Mouse (Mus musculus): ENCODE data around the gene Gtf2f1.
"Not testable (repeated sequence)": the region's sequence is repeated elsewhere in the genome, so short reads cannot be mapped to it uniquely, and the experiment has no call there.

Gtf2f1 gene

DNA sequence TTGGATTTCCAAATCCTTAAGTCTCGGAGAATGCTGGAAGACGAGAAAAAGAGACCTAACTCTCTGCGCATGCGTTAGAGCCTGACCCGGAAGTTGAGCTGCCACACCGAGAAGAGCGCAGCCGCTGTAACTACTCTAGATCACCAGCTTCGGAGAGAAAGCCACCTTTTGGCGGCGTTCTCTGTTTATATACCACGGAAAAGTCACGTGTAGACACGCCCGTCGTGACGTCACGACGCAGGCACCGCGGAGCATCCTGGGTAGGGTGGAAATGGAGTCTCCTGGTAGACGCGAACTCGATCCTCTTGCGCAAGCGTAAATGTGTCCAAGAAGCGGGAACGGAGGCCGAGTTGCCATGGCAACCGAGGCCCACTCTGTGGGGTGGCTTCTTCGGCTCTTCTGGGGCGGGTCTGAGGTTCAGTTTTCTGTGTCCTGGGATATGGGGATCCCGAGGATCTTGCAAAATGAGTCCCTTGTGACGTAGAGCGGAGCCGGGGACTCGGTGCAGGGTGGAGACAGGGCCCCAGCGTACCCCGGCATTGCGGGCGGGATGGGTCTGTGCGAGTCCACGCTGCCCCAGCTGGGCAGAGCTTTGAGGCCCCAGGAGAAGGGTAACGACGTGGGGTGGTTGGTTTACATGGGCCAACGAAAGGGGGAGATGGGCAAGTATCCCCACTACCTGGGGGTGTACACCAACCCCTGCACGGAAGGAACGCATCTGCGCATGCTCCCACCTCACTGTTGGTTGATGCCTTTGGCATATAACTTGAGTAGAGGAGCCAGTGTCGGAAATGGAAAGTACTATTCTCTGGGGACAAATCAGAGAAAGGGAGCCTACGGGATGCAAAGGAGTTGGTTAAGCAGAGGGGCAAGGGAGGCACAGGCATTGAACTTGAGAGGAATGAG lies at the start of gene Gtf2f1, which contains the start of gene Gm17949:
TSS of gene Gtf2f1 (minus strand) at position 53 of the 906 bp plus-strand sequence.
TSS of gene Gm17949 (plus strand) at position 234 of the 906 bp plus-strand sequence.
- DNase-seq, result peak; percentile 97

DNA sequence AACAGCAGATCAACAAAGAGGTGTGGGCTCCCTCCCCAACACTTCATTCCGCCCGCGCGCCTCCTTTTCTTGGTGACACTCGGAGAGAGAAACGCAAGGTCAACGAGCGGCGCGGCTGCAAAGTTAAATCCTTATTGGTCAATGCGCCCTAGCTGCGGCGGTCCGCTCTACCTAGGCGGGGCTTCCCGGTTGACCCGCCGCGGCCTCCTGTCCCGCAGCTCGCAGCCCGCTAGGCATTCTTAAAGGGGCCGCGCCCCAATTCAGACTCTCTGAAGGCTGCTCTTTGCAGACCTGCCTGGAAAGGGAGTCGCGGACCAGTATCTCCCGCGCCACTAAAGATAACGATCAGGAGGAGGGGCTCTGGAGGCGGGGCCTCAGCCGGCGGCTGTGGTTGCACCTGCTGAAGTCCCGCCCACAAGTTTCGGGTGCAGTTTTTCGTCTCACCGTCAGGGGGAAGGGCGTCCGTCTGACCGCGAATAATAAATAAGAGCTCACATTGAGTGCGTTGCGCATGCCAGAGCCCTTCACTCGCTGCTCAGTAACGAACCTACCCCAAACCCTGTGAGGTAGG lies 49.2 kb upstream of the Gtf2f1 start:
- peak; percentile 95 for DNase-seq

DNA sequence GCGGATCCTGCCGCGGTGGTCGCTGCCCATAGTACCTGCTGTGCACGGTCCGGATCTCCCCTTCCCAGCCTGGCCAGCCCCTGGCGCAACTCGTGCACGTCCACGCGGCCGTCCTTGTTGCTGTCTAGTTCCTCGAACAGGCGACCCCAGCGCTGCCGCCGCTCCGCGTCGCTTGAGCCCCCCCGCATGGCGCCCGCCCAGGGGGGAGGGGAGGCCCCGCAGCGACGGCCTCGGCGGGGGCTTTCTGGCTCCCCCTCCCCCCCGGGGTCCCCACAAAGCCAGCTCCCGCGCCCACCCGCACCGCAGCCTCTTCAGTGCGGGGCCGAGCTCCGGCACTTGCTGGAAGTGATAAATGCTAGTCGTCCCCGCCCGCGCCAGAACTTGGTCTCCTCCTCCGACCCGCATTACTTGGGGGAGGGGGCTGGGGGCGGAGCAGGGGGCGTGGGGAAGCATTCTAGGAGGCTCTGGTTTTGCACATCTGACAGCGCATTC lies 48.4 kb upstream of the Gtf2f1 start, which contains the start of gene Slc25a23:
TSS of gene Slc25a23 (minus strand) at position 378 of the 492 bp plus-strand sequence.
- DNase-seq, result peak; percentile 86

DNA sequence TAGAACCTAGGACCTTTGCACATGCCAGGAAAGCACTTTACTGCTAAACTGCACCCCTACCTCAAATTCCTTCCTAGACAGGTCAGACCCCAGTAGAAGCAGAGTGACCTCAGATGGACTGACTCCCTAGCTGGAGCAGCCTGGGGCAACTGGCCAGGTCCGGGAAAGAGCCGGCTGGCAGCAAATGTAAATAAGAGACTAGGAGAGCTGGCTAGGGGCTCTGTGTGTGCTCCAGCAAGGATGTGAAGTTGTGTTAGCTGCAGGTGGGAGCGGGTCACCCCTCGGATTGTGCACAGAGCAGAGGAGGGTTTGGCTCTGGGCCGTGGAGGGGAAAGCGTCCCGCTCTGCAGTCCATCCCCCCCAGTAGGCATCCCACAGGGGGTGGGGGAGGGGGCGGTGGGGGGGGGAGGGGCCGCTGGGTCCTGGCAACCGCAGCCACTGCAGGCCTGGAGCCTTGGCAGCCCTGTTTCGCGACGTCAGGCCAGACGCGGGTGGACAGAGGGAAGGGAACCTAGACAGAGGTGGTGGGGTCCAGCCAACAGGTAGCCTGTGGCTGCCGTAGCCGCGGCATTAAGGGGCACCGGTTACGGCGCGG lies 47.9 kb upstream of the Gtf2f1 start, which contains the start of gene Crb3:
TSS of gene Crb3 (plus strand) at position 215 of the 595 bp plus-strand sequence.
- peak; percentile 49 for DNase-seq

DNA sequence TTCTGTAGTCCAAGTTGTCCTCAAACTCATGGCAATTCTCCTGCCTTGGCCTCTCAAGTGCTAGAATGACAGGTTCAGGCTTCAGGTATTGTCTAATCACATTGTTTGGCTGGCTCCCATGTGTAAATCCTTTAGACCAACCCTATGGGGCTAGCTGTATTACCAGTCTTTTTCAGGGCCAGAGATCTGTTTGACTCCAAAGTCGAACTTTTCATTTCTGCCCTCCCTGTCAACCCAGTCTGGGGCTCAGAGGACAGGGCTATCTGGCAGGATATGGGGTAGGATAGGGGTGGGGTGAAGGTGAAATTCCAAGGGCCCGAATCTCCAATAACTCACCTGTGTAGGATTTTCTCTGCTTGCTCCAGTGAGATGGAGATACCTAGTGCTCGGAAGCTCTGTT lies 45.2 kb upstream of the Gtf2f1 start:
- no peak for DNase-seq

DNA sequence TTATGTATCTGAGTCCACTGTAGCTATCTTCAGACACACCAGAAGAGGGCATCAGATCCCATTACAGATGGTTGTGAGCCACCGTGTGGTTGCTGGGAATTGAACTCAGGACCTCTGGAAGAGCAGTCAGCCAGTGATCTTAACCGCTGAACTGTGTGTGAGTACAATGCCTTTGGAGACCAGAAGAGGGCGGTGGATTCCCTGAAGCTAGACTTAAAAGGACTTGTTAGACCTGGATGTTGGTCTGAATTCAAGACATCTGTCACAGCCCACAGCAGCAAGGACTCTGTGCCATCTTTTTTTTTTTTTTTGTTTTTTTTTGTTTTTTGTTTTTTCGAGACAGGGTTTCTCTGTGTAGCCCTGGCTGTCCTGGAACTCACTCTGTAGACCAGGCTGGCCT lies 40.6 kb upstream of the Gtf2f1 start:
- not testable (repeated sequence) for DNase-seq

DNA sequence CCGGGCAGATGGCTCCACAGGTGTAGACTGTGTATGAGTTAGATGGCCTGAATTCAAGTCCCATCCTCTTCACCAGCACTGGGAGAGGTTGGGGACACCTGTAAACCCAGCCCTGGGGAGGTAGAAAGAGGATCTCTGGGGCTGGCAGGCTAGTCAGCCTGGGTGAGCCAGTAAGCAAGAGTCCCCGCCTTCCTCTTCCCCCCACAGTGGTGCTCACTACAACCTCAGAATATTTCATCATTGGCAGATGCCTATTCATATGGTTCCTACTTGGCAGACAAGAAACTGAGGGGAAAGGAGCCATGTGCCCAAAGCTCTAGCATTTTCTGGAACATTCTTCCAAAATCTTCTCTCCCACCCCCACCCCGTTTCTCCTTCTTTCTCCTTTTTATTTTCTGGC lies 37.7 kb upstream of the Gtf2f1 start:
- no peak for DNase-seq

DNA sequence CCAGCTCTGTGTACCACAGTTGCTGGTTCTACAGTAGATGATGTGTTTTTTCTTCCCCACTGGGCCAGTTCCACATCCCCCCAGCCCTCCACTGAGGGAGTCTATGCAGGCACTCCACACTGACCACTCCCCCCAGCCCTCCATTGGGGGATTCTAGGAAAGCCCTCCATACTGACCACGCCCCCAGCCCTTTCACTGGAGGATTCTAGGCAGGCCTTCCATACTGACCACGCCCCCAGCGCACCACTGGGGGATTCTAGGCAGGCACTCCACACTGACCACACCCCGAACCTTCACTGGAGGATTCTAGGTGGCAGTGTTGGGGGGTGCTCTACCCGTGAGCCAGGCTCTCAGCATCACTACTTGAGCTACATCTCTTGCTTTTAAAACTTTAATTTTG lies 36.3 kb upstream of the Gtf2f1 start:
- DNase-seq, result peak; percentile 30

DNA sequence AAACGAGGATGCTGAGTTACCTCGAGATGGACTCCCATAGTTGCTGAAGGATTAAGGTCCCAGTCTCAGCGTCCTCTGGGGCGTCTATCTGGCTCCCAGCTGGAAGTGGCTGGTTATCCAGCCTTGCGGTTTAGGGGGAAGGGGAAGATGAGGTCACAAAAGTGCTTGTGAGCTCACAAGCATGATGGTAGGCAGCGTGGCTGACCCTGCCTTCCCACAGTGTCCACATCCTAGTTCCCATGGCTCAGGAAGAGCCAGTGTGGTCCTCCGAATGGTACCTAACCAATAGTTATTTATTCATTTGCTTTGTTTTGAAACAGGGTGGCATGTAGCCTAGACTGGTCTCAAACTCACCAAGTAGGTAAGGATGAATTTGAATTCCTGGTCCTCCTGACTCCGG lies 30.5 kb upstream of the Gtf2f1 start, which contains the start of gene Slc25a41:
TSS of gene Slc25a41 (minus strand) at position 101 of the 400 bp plus-strand sequence.
- no peak for DNase-seq

DNA sequence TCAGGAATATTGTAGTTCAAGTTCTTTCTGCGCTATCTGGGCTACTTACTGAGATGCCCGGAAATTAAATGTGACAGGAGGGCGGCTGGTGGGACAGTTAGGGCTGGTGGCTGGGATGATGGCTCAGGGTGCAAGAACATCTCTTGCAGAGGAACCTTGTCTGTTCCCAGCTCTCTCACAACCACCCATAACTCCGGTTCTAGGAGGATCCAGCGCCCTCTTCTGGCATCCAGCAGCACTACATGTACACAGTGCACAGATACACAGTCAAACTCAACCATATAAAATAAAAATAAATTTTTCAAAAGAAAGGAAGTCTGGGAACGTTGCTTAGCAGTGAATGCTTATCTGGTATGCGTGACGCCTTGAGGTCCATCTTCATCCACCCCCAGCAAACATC lies 27.9 kb upstream of the Gtf2f1 start:
- DNase-seq, result peak; percentile 25

DNA sequence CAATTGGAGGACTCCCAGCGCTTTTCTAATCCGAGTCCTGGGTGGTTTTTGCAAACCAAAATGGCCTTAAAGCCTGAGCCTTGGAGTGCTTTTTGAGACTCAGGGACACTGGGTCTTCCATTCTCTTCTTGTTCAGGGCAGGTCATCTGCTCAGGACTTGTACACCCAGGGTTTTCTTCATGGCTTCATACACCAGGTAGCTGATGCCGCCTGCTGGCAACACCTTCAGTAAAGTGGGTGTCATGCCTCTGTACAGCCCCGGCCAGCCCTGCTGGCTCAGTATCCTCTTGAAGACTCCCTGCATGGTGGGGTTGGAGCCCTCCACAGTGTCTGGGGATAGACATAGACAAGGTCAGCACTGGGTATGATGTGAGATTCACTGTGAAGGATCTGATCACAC lies 21.8 kb upstream of the Gtf2f1 start:
- DNase-seq, result no peak

DNA sequence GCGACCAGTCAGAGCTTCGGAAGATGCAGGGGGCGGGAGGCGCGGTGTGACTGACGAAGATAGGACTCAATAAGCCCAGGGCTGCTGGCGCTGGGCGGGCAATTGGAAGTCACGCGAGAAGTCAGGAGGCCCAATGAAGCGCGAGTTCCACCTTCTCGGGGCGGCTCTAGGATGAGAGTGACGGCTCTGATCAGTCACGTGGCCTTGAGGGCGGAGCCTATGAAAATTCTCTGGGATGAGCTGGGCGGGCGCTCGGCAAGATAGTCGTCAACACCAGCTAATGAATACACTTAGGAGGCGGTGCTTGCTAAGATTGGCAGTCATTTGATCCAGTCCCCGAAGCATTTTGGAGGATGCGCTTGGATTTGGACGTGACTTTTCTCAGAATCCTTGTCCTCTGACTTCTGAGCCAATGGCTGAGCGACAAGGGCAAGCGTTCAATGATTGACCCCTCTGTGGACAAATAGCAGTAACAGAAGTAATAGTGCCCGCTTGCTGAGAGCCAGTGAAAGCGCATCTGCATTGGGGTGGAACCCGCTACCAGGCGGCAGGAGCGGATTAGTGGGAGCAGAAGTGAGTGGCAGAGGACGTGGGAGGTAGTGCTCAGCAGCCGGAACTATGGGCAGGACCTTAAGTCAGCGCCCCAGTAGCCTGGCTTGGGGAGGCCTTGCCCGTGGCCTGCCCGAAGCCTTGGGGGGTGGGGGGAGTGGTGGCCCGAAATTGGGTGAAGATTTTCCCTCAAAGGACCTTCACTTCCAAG lies 20.8 kb upstream of the Gtf2f1 start:
- DNase-seq, result peak; percentile 99

DNA sequence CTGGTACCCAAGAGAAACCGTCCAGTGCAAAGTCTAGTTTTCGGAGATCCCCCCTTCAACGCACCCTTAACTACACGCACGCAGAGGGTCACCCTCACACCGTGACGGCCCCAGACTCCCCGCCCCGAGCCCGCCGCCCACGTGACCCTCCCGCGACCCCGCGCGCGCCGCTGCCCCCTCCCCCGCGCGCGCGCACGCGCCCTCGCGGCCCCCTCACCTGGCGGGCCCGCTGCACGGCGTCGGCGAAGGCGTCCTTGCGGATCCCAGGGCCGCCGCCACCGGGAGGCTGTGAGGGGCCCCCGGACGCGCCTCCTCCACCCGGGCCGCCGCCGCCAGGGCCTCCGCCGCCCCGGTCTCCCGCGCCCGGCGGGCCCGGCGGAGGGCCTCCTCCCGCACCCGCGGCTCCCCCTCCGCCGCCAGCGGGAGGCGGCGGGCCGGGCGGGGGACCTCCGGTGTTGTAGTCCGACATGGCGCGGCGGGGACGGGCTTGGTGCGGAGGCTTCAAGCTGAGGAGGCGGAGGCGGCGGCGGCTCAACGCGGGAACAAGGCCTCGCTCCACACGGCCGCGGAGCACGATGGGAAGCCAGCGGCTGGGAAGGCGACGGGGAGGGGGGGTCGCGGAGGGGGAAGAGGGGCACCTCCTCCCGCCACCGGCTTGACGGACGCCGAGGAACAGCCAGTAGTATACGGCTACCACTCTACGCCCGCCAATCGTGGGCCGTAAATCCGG lies 20.0 kb upstream of the Gtf2f1 start, which contains the start of gene Khsrp:
TSS of gene Khsrp (minus strand) at position 592 of the 730 bp plus-strand sequence.
- DNase-seq, result peak; percentile 72

DNA sequence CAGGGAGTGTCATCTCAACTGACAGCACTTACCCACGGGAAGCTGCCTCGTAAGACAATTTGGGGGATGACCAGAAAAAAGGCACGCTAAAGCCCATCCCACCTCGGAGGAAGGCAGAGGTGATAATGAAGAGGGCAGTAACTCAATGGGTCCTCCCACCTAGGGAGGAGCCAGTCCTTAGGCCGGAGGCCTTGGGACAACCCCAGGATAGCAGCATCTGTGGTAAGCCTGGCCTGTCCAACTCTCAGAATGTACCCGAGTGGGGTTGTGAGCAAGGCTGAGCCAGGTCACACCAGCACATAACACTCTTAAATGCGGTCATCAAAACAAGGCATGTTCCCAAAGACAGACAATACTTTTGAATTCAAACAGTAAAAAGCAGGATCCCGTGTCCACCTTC lies 18.6 kb upstream of the Gtf2f1 start:
- DNase-seq, result peak; percentile 31

DNA sequence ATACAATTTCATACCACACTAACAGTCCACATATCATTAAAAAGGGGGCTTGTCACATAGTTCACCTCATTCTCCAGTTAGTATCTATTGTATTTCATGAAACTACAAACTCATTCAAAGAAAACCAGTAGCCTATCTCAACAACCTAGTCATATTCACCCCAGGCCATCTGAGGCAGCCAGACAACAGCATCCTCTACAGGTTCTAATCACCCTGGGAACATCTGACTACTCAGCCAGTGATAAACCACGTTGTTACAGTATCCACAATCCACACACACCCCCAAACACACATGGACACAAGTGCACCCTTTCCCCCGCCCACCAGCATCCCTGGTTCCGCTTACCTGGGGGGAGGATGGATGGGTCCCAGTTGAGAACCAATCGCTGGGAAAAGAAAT lies 16.4 kb upstream of the Gtf2f1 start:
- no peak for DNase-seq

DNA sequence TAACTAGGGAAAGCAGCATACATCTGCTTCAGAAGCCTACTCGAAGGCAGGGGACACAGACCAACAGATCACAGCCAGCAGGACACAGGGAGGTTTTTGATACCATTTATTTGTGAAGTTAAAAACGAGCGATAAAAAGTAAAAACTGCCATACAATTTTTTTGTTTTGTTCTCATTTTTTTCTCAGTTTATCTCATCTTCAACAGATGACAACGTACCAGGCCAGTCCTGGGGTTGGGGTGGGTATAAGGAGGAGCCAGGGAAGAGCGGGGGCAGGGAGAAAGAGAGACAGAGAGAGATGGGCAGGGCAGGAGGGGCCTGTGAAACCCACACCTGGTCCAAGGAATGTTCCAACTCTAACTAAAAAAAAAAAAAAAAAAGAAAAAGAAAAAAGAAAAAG lies 9.9 kb upstream of the Gtf2f1 start:
- no peak for DNase-seq

DNA sequence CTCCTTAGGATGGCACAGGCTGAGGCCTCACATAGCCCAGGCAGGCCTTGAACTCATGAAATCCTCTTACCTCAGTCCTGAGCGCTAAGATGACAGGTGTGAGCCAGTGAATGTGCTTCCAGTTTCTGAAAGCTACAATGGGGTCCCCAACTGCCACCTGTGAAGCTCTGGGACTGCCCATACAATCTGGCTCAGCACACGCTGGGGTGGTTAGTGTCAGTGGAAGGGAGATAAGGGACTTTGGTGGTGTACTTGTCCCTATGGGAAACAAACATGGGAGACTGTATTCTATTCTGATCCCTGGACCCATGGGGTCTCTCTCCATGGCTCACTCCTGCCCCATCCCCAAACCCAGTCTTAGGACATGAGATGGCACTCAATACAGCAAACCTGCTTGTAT lies 8.6 kb upstream of the Gtf2f1 start:
- DNase-seq, result no peak

DNA sequence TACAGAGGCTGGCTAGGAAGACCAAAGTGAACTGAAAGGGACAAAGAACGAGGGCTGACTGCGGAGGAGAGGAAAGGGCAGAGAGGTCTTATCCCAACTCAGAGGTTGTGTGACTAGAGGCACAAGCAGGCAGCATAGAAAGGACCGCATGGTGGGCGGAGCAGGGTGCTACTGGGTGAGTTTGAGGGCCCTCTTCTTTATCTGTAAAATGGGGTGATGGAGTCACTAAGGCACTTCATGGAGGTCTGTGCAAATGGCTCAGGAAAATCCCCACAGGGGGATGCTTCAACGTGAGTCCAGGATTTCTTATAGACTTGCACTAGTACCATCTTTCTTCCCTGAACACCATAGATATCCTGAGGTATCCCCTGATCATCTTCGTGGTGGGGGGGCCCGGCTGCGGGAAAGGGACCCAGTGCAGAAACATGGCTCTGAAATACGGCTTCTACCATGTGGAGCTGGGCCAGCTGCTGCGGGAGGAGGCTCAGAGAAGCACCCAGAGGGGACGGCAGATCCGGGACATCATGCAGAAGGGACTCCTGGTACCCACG lies 1.2 kb upstream of the Gtf2f1 start:
- DNase-seq, result peak; percentile 20

DNA sequence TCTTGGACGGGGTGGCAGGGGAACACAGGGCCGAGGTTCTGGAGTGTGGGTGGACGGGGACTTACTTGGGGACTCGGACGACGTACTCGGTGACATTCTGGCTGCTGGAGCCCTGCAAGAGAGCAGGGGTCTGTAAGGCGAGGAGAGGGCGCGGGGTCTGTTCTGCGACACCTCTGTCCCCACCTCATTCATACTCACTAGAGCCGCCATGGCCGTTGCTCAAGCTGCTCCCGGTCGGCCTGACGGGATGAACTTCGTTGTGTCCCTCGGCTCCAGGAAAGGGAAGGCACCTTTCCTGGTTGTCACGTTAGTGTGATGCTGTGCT lies 215 bp downstream of the Gtf2f1 start:
- no peak for DNase-seq

DNA sequence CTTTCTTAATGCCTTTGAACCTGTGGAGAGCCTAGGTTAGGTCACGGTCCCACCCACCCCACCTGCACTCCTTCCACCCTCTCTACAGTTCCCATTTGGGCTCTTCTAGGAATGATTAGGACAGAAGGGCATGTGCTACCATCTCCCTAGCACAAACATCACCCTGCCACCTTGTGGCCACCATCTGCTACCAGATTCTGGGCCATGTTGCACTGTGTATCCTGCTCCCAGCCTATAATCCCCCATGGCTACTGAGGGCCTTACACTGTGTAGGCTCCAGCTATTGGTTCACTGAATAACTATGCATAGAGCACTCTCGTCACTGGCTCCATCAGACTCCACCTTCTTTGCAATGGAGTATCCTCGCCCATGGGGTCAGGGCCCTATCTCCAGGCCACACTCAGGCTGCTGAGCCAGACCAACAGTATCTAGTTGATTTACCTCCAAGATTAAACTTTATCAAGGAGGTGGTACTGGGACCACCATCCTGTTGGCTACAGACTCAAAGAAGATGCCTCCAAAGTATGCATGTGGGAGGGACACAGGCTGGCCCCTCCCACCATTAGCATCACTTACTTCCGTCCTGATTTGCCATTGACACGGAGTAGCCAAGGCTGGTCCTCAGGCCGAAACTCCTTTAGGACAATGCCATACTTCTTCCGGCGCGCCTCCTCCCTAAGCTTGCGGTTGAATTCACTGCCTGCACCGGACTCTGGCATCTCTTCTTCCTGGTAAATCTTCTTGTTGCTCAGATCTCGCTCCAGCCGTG lies 3.8 kb downstream of the Gtf2f1 start:
- no peak for DNase-seq

DNA sequence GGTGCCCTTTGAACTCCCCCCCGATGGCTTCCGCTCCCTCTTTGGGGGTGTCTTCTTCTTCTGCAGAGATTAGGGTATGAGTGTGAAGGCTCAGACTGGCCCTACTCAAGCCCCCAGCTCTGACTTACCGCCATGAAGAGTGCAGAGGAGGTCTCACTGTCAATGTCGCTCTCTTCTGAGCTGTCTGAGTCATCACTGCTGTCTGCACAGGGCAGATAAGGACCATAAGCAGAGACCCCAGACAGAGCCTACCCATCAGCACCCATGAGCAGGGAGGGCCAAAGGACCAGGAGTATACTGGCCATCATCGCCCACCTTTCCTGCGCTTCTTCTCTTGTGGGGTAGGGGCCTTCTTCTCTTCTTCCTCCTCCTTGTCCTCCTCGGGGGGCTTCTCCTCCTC lies 7.1 kb downstream of the Gtf2f1 start:
- DNase-seq, result no peak

Measured in kidney, postnatal 10 days (tissue).